Mouse (Mus musculus) heart, adult 10 weeks (tissue): Measurements from ENCODE around the gene Impg1. TPM values are rescaled to one million over a fixed set of nuclear protein-coding genes. Genes with fewer than 3 reads are reported as not detected.

Experiments
- polyA plus RNA-seq: library from polyadenylated mRNA; stranded (reverse); fragments of 350-450 nt; fragmentation: Illumina TruSeq; extraction: RNeasy Lipid Tissue Mini Kit (QIAGEN cat#74804); gene quantifications from one replicate; pipeline ENCODE4 v1.2.3, GENCODE M21; 2014; ENCODE audit warnings: low read depth, low replicate concordance

Gene Impg1
- polyA plus RNA-seq: not detected

DNA sequence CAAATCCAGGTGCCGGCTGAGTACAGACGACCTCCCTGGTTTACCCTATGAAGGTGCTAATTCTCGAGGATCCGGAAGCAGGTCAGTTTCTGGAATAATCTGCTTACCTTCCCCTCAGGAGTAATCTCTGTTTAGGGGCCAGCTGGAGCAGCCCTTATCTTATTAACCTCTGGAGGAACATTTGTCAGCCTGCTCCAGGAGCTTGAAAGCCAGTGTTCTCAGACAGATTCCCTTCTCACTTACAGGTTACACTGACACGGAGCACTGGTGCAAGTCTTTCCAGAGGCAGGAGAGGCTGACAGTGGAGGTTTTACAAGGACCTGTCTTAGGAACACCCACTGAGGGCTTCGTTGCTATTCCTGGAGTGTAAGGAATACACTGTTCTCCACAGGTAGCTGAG lies at the start of gene Impg1:
Gene Impg1 (minus strand): TSS at position 101 of the 400 bp plus-strand sequence.

